Mouse (Mus musculus) liver, postnatal 0 days (tissue): ENCODE measurements at regions not wholly inside any gene's neighbourhood (a gene's known extent, or its start where the extent isn't known, plus 50 kb on each side); places are given as distances from the start of the nearest gene placed in this dataset.

ENCODE experiments used
- CTCF ChIP-seq: sonication (generic); IDR thresholded peaks from 2 replicates; pipeline ENCODE4 v1.5.1; 2016; ENCODE audit warnings: antibody characterized with exemption, low read depth
- EP300 ChIP-seq: IDR thresholded peaks from 2 replicates; pipeline ENCODE4 v1.6.1; 2016; ENCODE audit warnings: antibody characterized with exemption, low read depth, mild to moderate bottlenecking

GRCm38 (mm10) chr3:102602766-102603165 lies 131.6 kb upstream of the Tspan2 start:
- TF ChIP-seq CTCF (no peak), EP300 (no peak)
